Mouse (Mus musculus) olfactory bulb, adult 2 months (tissue): ENCODE measurements around the gene Slc39a1.

Experiments
- CTCF ChIP-seq: fragments of 200-500 bp; IDR thresholded peaks from 2 replicates; pipeline ENCODE4 v1.5.1; 2012; ENCODE audit warnings: low read depth, mild to moderate bottlenecking, low read length, moderate library complexity; ENCODE audit not compliant: insufficient read depth
- POLR2A ChIP-seq: fragments of 200-500 bp; IDR thresholded peaks from 2 replicates; pipeline ENCODE4 v1.6.1; 2012; ENCODE audit warnings: mild to moderate bottlenecking, low read depth, low read length, moderate library complexity; ENCODE audit not compliant: insufficient read depth

GRCm38 (mm10) chr3:90241251-90241650 is 6.7 kb upstream of the Slc39a1 start:
- TF ChIP-seq CTCF (no peak), POLR2A (no peak)
